Mouse (Mus musculus) mouse trophoblast stem cell (cell line): ENCODE measurements around the gene Mgat2.

Experiments used
- in situ Hi-C, 2 experiments: fragments of 300-500 bp; cut with MseI, MboI; formaldehyde crosslinking; loops; 2 replicates in 1 of 2; 3 replicates in 1 of 2; pipeline ENCODE4 v1.15.1; 2025

Mgat2 gene

GRCm38 (mm10) chr12:69213186-69213777 lies 29.3 kb downstream of the Mgat2 start:
- in situ Hi-C loops = no loop called here

- in situ Hi-C loops = no loop called here
Measured at GRCm38 (mm10) chr12:69214393-69214792, 30.4 kb downstream of the Mgat2 start.

- in situ Hi-C loops = no loop called here
Measured at GRCm38 (mm10) chr12:69215000-69215785, 31.2 kb downstream of the Mgat2 start.

GRCm38 (mm10) chr12:69216587-69216986 lies 32.6 kb downstream of the Mgat2 start:
- in situ Hi-C loops = no loop called here

- in situ Hi-C loops = no loop called here
Measured at GRCm38 (mm10) chr12:69220613-69221277, 36.8 kb downstream of the Mgat2 start.

- in situ Hi-C loops = no loop called here
Measured at GRCm38 (mm10) chr12:69227776-69228466, 44.0 kb downstream of the Mgat2 start, which contains the start of gene Pole2. Pole2 (minus strand) TSS chr12:69228195.

- in situ Hi-C loops = no loop called here
Measured at GRCm38 (mm10) chr12:69229251-69229650, 45.3 kb downstream of the Mgat2 start.

- in situ Hi-C loops = no loop called here
Measured at GRCm38 (mm10) chr12:69235782-69236181, 51.8 kb downstream of the Mgat2 start.
